Mouse (Mus musculus) right cerebral cortex, postnatal 25 days (tissue): Measurements from ENCODE around the gene Gm4894.

Source experiments
- DNase-seq: peaks from one replicate; pipeline ENCODE4 v3.0.0; 2022

Gm4894 gene

GRCm38 (mm10) chr9:49250231-49250630, at the start of gene Gm4894:
TSS of gene Gm4894 (plus strand) at chr9:49250531.
- DNase-seq: no peak

- DNase-seq: no peak
Observed at GRCm38 (mm10) chr9:49206331-49206730, 44.0 kb upstream of the Gm4894 start.

GRCm38 (mm10) chr9:49211493-49211892, 38.8 kb upstream of the Gm4894 start:
- DNase-seq: no peak

- no peak for DNase-seq
Observed at GRCm38 (mm10) chr9:49214734-49215133, 35.6 kb upstream of the Gm4894 start.

- no peak for DNase-seq
Observed at GRCm38 (mm10) chr9:49217626-49218607, 32.4 kb upstream of the Gm4894 start.

GRCm38 (mm10) chr9:49224488-49224887, 25.8 kb upstream of the Gm4894 start:
- DNase-seq: no peak

- DNase-seq: peak; percentile 34
Observed at GRCm38 (mm10) chr9:49227442-49227841, 22.9 kb upstream of the Gm4894 start.

GRCm38 (mm10) chr9:49229054-49229453, 21.3 kb upstream of the Gm4894 start:
- no peak for DNase-seq

- peak; percentile 38 for DNase-seq
Observed at GRCm38 (mm10) chr9:49246839-49247238, 3.5 kb upstream of the Gm4894 start.

GRCm38 (mm10) chr9:49268949-49269348, 18.6 kb downstream of the Gm4894 start:
- DNase-seq: no peak

GRCm38 (mm10) chr9:49273566-49273965, 23.2 kb downstream of the Gm4894 start:
- DNase-seq: no peak

- no peak for DNase-seq
Observed at GRCm38 (mm10) chr9:49275976-49276375, 25.6 kb downstream of the Gm4894 start.

- DNase-seq: no peak
Observed at GRCm38 (mm10) chr9:49276542-49277334, 26.4 kb downstream of the Gm4894 start.

GRCm38 (mm10) chr9:49295101-49295500, 44.8 kb downstream of the Gm4894 start:
- DNase-seq: no peak

- no peak for DNase-seq
Observed at GRCm38 (mm10) chr9:49307576-49307975, 57.2 kb downstream of the Gm4894 start.

- no peak for DNase-seq
Observed at GRCm38 (mm10) chr9:49310821-49311220, 60.5 kb downstream of the Gm4894 start.

GRCm38 (mm10) chr9:49318638-49319037, 68.3 kb downstream of the Gm4894 start:
- no peak for DNase-seq
